Mouse (Mus musculus): ENCODE results near the gene Amdhd2. TPM values are rescaled to one million over a fixed set of nuclear protein-coding genes. Genes with fewer than 3 reads are reported as not detected.

The Amdhd2 gene
- polyA plus RNA-seq, 1 experiment from 2014 or later, result 30.8 TPM

GRCm38 (mm10) chr17:24207768-24208640, 44.4 kb upstream of the Amdhd2 start:
- peak overlapping the region; percentile 87 for H3K27ac ChIP-seq (ENCODE audit: low read length)
- 55% methylated on average over 34 of the region's 34 CpGs for WGBS

GRCm38 (mm10) chr17:24206451-24207351, 43.1 kb upstream of the Amdhd2 start:
- H3K27ac ChIP-seq (ENCODE audit: low read length), result no peak overlapping the region
- peak overlapping the region; percentile 63 for H3K9ac ChIP-seq (ENCODE audit: low read length)
- H3K4me1 ChIP-seq (replicated peaks; ENCODE audit: control insufficient read depth, insufficient read depth, low read length), result peaks cover 55% of the 10 kb centered on the region
- H3K4me3 ChIP-seq (ENCODE audit: low read length), result peak overlapping the region; percentile 72
- no peaks in the 10 kb centered on the region for H3K36me3 ChIP-seq (ENCODE audit: control insufficient read depth, insufficient read depth, low read length)
- no peaks in the 10 kb centered on the region for H3K9me3 ChIP-seq (ENCODE audit: control insufficient read depth, low read length)
- WGBS, result 5% methylated on average over 61 of the region's 62 CpGs
- peaks cover 21% of the 10 kb centered on the region for H3K27me3 ChIP-seq (ENCODE audit: control insufficient read depth, insufficient read depth, low read depth, low read length)
- H3K4me2 ChIP-seq (ENCODE audit: low read depth, low read length), result peak overlapping the region; percentile 96
- peak; percentile 32 for ATAC-seq (ENCODE audit: low read depth)

More at GRCm38 (mm10) chr17:24207768-24208640, 44.4 kb upstream of the Amdhd2 start:
- Histone ChIP-seq H3K9me3 (ENCODE audit: control insufficient read depth, low read length) (no peaks in the 10 kb centered on the region), H3K4me3 (ENCODE audit: low read length) (peak overlapping the region; percentile 72), H3K36me3 (ENCODE audit: control insufficient read depth, insufficient read depth, low read length) (no peaks in the 10 kb centered on the region), H3K4me1 (replicated peaks; ENCODE audit: control insufficient read depth, insufficient read depth, low read length) (peaks cover 63% of the 10 kb centered on the region), H3K9ac (ENCODE audit: low read length) (peak overlapping the region; percentile 77), H3K27me3 (ENCODE audit: control insufficient read depth, insufficient read depth, low read depth, low read length) (peaks cover 21% of the 10 kb centered on the region), H3K4me2 (ENCODE audit: low read depth, low read length) (peak overlapping the region; percentile 96)
- ATAC-seq (ENCODE audit: low read depth), result no peak

- Histone ChIP-seq H3K27me3 (ENCODE audit: control insufficient read depth, insufficient read depth, low read depth, low read length) (peaks cover 21% of the 10 kb centered on the region), H3K4me2 (ENCODE audit: low read depth, low read length) (peak overlapping the region; percentile 96), H3K9ac (ENCODE audit: low read length) (peak overlapping the region; percentile 79), H3K9me3 (ENCODE audit: control insufficient read depth, low read length) (no peaks in the 10 kb centered on the region), H3K4me1 (replicated peaks; ENCODE audit: control insufficient read depth, insufficient read depth, low read length) (peaks cover 50% of the 10 kb centered on the region), H3K4me3 (ENCODE audit: low read length) (peak overlapping the region; percentile 72), H3K27ac (ENCODE audit: low read length) (peak overlapping the region; percentile 4; the same call in 1 of the 2 replicates), H3K36me3 (ENCODE audit: control insufficient read depth, insufficient read depth, low read length) (no peaks in the 10 kb centered on the region)
- peak; percentile 25 for ATAC-seq (ENCODE audit: low read depth)
- 5% methylated on average over 15 of the region's 15 CpGs for WGBS
Measured at GRCm38 (mm10) chr17:24205908-24206361, 42.4 kb upstream of the Amdhd2 start.

GRCm38 (mm10) chr17:24205284-24205888, 41.8 kb upstream of the Amdhd2 start, which contains the start of gene Tbc1d24:
Gene Tbc1d24 (minus strand): TSS chr17:24205562.
- Histone ChIP-seq H3K27ac (ENCODE audit: low read length) (peak within 1 kb of the TSS; percentile 4; the same call in 1 of the 2 replicates), H3K36me3 (ENCODE audit: control insufficient read depth, insufficient read depth, low read length) (no peaks in the 10 kb centered on the region), H3K4me3 (ENCODE audit: low read length) (peak within 1 kb of the TSS; percentile 72), H3K9me3 (ENCODE audit: control insufficient read depth, low read length) (no peaks in the 10 kb centered on the region), H3K27me3 (ENCODE audit: control insufficient read depth, insufficient read depth, low read depth, low read length) (peaks cover 21% of the 10 kb centered on the region), H3K4me1 (replicated peaks; ENCODE audit: control insufficient read depth, insufficient read depth, low read length) (peaks cover 48% of the 10 kb centered on the region), H3K4me2 (ENCODE audit: low read depth, low read length) (peak within 1 kb of the TSS; percentile 96), H3K9ac (ENCODE audit: low read length) (peak within 1 kb of the TSS; percentile 79)
- peak; percentile 74 for ATAC-seq (ENCODE audit: low read depth)
- WGBS, result under 1% methylated on average over 64 of the region's 65 CpGs

- Histone ChIP-seq H3K9me3 (ENCODE audit: control insufficient read depth, low read length) (no peaks in the 10 kb centered on the region), H3K36me3 (ENCODE audit: control insufficient read depth, insufficient read depth, low read length) (no peaks in the 10 kb centered on the region), H3K4me1 (replicated peaks; ENCODE audit: control insufficient read depth, insufficient read depth, low read length) (peaks cover 48% of the 10 kb centered on the region), H3K27me3 (ENCODE audit: control insufficient read depth, insufficient read depth, low read depth, low read length) (peaks cover 21% of the 10 kb centered on the region), H3K4me3 (ENCODE audit: low read length) (peak overlapping the region; percentile 72), H3K27ac (ENCODE audit: low read length) (no peak overlapping the region), H3K9ac (ENCODE audit: low read length) (peak overlapping the region; percentile 79), H3K4me2 (ENCODE audit: low read depth, low read length) (peak overlapping the region; percentile 96)
- WGBS, result 3% methylated on average over 7 of the region's 7 CpGs
- ATAC-seq (ENCODE audit: low read depth), result no peak
Measured at GRCm38 (mm10) chr17:24204846-24205245, 41.3 kb upstream of the Amdhd2 start.

- no peaks in the 10 kb centered on the region for H3K9me3 ChIP-seq (ENCODE audit: control insufficient read depth, low read length)
- H3K4me1 ChIP-seq (replicated peaks; ENCODE audit: control insufficient read depth, insufficient read depth, low read length), result peaks cover 42% of the 10 kb centered on the region
- peak overlapping the region; percentile 96 for H3K4me2 ChIP-seq (ENCODE audit: low read depth, low read length)
Measured at GRCm38 (mm10) chr17:24203611-24204534, 40.3 kb upstream of the Amdhd2 start.

GRCm38 (mm10) chr17:24203068-24203467, 39.5 kb upstream of the Amdhd2 start:
- H3K4me3 ChIP-seq (ENCODE audit: low read length), result no peak overlapping the region
- no peak overlapping the region for H3K4me2 ChIP-seq (ENCODE audit: low read depth, low read length)
- no peak for ATAC-seq (ENCODE audit: low read depth)
- WGBS, result 57% methylated on average over 4 of the region's 4 CpGs
- no peak overlapping the region for H3K9ac ChIP-seq (ENCODE audit: low read length)
- H3K9me3 ChIP-seq (ENCODE audit: control insufficient read depth, low read length), result no peaks in the 10 kb centered on the region
- H3K36me3 ChIP-seq (ENCODE audit: control insufficient read depth, insufficient read depth, low read length), result no peaks in the 10 kb centered on the region
- no peak overlapping the region for H3K27ac ChIP-seq (ENCODE audit: low read length)
- peaks cover 18% of the 10 kb centered on the region for H3K27me3 ChIP-seq (ENCODE audit: control insufficient read depth, insufficient read depth, low read depth, low read length)
- H3K4me1 ChIP-seq (replicated peaks; ENCODE audit: control insufficient read depth, insufficient read depth, low read length), result peaks cover 34% of the 10 kb centered on the region

More at GRCm38 (mm10) chr17:24203611-24204534, 40.3 kb upstream of the Amdhd2 start:
- no peaks in the 10 kb centered on the region for H3K36me3 ChIP-seq (ENCODE audit: control insufficient read depth, insufficient read depth, low read length)
- H3K27ac ChIP-seq (ENCODE audit: low read length), result no peak overlapping the region
- H3K27me3 ChIP-seq (ENCODE audit: control insufficient read depth, insufficient read depth, low read depth, low read length), result peaks cover 21% of the 10 kb centered on the region
- no peak for ATAC-seq (ENCODE audit: low read depth)
- H3K4me3 ChIP-seq (ENCODE audit: low read length), result no peak overlapping the region
- whole genome bisulfite sequencing, result 50% methylated on average over 3 of the region's 3 CpGs
- H3K9ac ChIP-seq (ENCODE audit: low read length), result no peak overlapping the region

- H3K9ac ChIP-seq (ENCODE audit: low read length), result no peak overlapping the region
- H3K4me2 ChIP-seq (ENCODE audit: low read depth, low read length), result no peak overlapping the region
- ATAC-seq (ENCODE audit: low read depth), result no peak
- H3K27ac ChIP-seq (ENCODE audit: low read length), result no peak overlapping the region
- no peaks in the 10 kb centered on the region for H3K36me3 ChIP-seq (ENCODE audit: control insufficient read depth, insufficient read depth, low read length)
- peaks cover 3% of the 10 kb centered on the region for H3K27me3 ChIP-seq (ENCODE audit: control insufficient read depth, insufficient read depth, low read depth, low read length)
- H3K4me1 ChIP-seq (replicated peaks; ENCODE audit: control insufficient read depth, insufficient read depth, low read length), result peaks cover 14% of the 10 kb centered on the region
- WGBS, result 70% methylated on average over 4 of the region's 4 CpGs
- no peaks in the 10 kb centered on the region for H3K9me3 ChIP-seq (ENCODE audit: control insufficient read depth, low read length)
- H3K4me3 ChIP-seq (ENCODE audit: low read length), result no peak overlapping the region
Measured at GRCm38 (mm10) chr17:24201092-24201491, 37.5 kb upstream of the Amdhd2 start.
